Mouse (Mus musculus) intestine, embryonic 15.5 days (tissue): ENCODE data around the gene Bscl2. TPM values are rescaled to one million over a fixed set of nuclear protein-coding genes. Genes with fewer than 3 reads are reported as not detected.
A peak's percentile ranks its signal among the peaks of the same experiment; 100 is the strongest.
"Not testable (repeated sequence)": the region's sequence is repeated elsewhere in the genome, so short reads cannot be mapped to it uniquely, and the experiment has no call there.

ENCODE experiments used
- ATAC-seq: fragments of 200-750 bp; cut with Nextera tagmentation; 2 replicates; pipeline ENCODE4 v1.8.0; 2017; ENCODE audit warnings: moderate TSS enrichment, moderate library complexity
- H3K27ac ChIP-seq: fragments of 300-500 bp; sonication (generic); 2 replicates; pipeline ENCODE4 v1.5.1; 2015; ENCODE audit warnings: mild to moderate bottlenecking, inconsistent platforms
- H3K27me3 ChIP-seq: fragments of 300-500 bp; sonication (generic); replicated peaks from 2 replicates; pipeline ENCODE4 v1.6.1; 2015; ENCODE audit warnings: inconsistent platforms
- H3K36me3 ChIP-seq: fragments of 300-500 bp; sonication (generic); 2 replicates; pipeline ENCODE4 v1.6.1; 2015; ENCODE audit warnings: inconsistent platforms
- H3K4me1 ChIP-seq: fragments of 300-500 bp; sonication (generic); replicated peaks from 2 replicates; pipeline ENCODE4 v1.6.1; 2015; ENCODE audit warnings: inconsistent platforms
- H3K4me2 ChIP-seq: fragments of 300-500 bp; sonication (generic); replicated peaks from 2 replicates; pipeline ENCODE4 v1.6.1; 2015; ENCODE audit warnings: mild to moderate bottlenecking, inconsistent platforms
- H3K4me3 ChIP-seq: fragments of 300-500 bp; sonication (generic); replicated peaks from 2 replicates; pipeline ENCODE4 v1.5.1; 2015; ENCODE audit warnings: inconsistent platforms
- H3K9ac ChIP-seq: fragments of 300-500 bp; sonication (generic); 2 replicates; pipeline ENCODE4 v1.6.1; 2015; ENCODE audit warnings: inconsistent platforms
- H3K9me3 ChIP-seq: fragments of 300-500 bp; sonication (generic); 2 replicates; pipeline ENCODE4 v1.6.1; 2016; ENCODE audit warnings: inconsistent platforms
- WGBS: fragments of 180-500 bp; shearing (Covaris S2); methylation state at CpG from one replicate; pipeline ENCODE4 v1.1.7; 2015; 5-methylcytosine and 5-hydroxymethylcytosine counted together
- polyA plus RNA-seq: library from polyadenylated mRNA; unstranded; fragments of >200 nt; fragmentation: Nextera tagmentation; extraction: Ambion mirVana; gene quantifications from 2 replicates; pipeline ENCODE4 v1.2.1, GENCODE M21; 2015

The Bscl2 gene
- polyA plus RNA-seq, 1 experiment from 2014 or later, result 40.6 TPM

DNA sequence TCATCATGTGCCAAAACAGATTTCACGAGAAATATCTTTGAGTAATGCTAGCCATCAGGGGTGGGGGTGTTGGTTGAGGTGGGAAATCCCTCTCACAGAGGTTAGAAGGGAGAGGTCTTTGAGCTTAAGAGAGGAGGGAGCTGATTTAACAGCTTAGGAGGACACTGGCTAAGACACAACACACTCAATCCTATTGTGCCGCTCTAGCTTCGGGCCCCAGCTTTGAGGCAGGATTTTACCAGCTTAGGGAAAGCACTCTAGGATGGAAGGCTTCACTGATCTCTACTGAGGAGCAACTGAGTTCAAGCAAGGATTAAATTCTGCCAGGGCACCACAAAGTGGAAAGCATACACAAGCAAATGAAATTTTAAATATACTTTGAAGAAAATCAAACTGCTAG lies 20.3 kb upstream of the Bscl2 start:
- Histone ChIP-seq H3K9me3 (no peaks in the 10 kb centered on the region), H3K4me1 (peaks cover 19% of the 10 kb centered on the region), H3K9ac (peak overlapping the region; percentile 11; the same call in 1 of the 2 replicates), H3K4me3 (no peak overlapping the region), H3K27ac (no peak overlapping the region), H3K27me3 (no peaks in the 10 kb centered on the region), H3K36me3 (peaks cover 12% of the 10 kb centered on the region), H3K4me2 (peak overlapping the region; percentile 15)
- WGBS, result 79% methylated on average over 3 of the region's 3 CpGs
- ATAC-seq, result no peak

DNA sequence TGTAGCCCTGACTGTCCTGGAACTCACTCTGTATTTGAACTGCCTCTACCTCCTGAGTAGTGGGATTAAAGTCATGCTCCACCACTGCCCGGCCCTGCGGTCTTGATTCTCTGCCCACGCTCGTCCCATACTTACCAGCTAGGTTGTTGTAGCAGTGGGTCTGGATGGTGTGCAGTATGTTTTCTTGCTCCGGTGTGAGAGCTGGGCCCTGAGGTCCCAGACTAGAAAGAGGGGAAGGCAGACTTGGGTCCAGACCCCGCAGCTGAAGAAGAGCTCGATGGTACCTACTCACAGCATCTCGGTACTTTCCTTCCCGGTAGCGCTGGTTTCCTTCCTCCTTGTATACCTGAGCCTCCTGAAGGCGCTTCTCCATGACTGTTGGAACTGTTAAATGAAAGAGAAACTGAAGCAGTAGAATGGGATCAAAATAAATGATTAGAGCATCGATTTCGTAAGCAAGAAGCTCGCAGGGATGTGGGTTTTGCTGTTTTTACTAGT lies 18.9 kb upstream of the Bscl2 start:
- Histone ChIP-seq H3K9ac (peak overlapping the region; percentile 68), H3K4me1 (peaks cover 21% of the 10 kb centered on the region), H3K9me3 (no peaks in the 10 kb centered on the region), H3K27ac (peak overlapping the region; percentile 100), H3K4me3 (peak overlapping the region; percentile 98), H3K36me3 (peaks cover 12% of the 10 kb centered on the region), H3K27me3 (no peaks in the 10 kb centered on the region), H3K4me2 (peak overlapping the region; percentile 80)
- WGBS, result 21% methylated on average over 14 of the region's 14 CpGs
- no peak for ATAC-seq

DNA sequence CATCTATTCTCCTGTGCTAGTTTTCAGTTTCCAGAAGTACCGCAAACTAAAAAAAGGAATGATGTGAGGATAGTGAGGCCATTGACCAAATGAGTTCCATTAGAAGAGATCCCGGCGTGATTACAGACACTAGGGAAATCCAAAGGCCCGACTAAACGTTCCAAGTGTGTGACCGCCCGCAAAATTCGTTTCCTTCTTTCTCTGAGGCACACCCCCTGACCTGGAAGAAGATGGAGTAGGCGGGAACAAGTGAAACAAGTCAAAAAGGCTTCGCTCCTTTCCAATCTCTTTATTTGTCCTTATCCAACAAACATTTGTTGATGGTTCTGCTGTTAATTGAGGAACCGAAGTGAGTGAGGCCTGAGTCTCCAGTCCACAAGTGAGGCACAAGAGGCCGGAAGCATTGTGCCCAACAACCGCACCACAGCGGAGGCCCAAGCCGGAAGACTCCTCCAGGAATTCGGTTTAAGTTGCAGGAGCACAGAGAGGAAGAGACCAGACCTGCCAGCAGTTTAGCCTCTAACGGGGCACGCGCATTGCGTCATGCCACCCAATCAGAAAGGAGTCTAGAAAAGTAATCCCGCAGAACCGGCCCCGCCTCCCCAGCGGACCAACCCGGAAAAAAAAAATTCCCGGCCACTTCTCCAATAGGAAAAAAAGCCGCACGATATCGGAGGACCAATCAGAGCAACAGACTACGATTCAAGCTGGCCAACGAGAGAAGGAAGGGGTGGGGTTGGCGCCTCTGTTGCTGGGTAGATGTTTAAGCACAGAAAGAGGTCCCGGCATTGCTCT lies 18.3 kb upstream of the Bscl2 start, which contains the start of gene Ttc9c:
Gene Ttc9c, minus strand, starts transcription at position 533 of the 795 bp plus-strand sequence.
- H3K4me2 ChIP-seq, result peak within 1 kb of the TSS; percentile 80
- H3K27ac ChIP-seq, result peak within 1 kb of the TSS; percentile 100
- H3K4me1 ChIP-seq, result peaks cover 21% of the 10 kb centered on the region
- peaks cover 6% of the 10 kb centered on the region for H3K36me3 ChIP-seq
- peak; percentile 93 for ATAC-seq
- H3K9me3 ChIP-seq, result no peaks in the 10 kb centered on the region
- peak within 1 kb of the TSS; percentile 98 for H3K9ac ChIP-seq
- H3K4me3 ChIP-seq, result peak within 1 kb of the TSS; percentile 98
- H3K27me3 ChIP-seq, result no peaks in the 10 kb centered on the region
- WGBS, result under 1% methylated on average over 33 of the region's 33 CpGs

DNA sequence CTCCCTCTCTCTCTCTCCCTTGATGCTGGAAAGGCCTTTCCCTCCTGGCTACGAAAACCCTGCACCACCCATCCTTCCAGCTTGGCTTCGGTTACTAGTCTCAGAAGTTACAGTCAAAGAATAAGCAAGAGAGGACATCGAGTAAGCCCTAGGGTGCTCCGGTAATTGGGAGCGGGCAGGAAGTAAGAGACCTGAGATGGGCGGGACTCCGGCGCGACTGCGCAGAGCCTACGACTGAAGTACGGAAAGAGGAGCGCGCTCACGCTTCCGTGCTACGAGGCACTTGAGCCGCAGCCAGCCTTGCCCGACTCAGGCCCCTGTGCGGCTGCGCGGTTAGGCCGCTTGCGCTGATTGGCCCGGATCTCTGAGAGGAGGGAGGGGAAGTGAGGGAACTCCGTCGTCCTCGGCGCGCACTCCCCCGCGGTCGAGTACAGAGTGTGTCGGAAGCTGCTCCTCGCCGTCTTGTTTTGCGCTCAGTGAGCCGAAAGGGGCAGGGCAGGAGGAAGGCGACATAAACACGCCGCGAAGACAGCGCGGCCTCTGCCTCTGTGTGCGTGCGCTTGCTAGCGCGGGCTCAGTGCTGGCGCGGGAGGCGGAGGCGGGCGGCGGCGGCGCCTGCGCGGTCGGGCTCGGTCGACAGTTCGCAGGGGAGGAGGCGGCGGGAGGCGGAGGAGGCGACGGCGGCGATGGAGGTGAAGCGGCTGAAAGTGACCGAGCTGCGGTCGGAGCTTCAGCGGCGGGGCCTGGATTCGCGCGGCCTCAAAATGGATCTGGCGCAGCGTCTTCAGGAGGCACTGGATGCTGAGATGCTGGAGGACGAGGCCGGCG lies 17.5 kb upstream of the Bscl2 start, which contains the start of gene Hnrnpul2:
Gene Hnrnpul2, plus strand, starts transcription at position 415 of the 828 bp plus-strand sequence.
- H3K4me1 ChIP-seq, result peaks cover 21% of the 10 kb centered on the region
- H3K36me3 ChIP-seq, result peaks cover 14% of the 10 kb centered on the region
- H3K4me3 ChIP-seq, result peak within 1 kb of the TSS; percentile 98
- H3K4me2 ChIP-seq, result peak within 1 kb of the TSS; percentile 80
- ATAC-seq, result peak; percentile 95
- H3K27me3 ChIP-seq, result no peaks in the 10 kb centered on the region
- WGBS, result under 1% methylated on average over 81 of the region's 83 CpGs
- H3K9ac ChIP-seq, result peak within 1 kb of the TSS; percentile 98
- H3K27ac ChIP-seq, result peak within 1 kb of the TSS; percentile 100
- no peaks in the 10 kb centered on the region for H3K9me3 ChIP-seq

DNA sequence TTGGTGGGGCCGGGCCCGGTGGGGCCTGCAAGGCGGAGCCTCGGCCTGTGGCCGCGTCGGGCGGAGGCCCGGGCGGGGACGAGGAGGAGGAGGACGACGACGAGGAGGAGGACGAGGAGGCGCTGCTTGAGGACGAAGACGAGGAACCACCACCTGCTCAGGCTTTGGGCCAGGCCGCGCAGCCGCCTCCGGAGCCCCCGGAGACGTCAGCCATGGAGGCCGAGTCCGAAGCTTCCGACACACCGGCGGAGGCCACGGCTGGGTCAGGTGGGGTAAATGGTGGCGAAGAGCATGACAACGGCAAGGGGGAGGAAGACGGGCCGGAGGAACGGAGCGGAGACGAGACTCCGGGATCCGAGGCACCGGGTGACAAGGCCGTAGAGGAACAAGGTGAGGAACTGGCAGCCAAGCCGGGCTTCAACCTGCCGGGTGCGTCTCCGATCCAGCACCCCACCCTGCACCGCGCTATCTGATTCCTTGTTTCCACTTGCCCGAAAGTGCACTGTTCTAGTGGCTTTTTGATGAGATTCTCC lies 16.8 kb upstream of the Bscl2 start:
- no peaks in the 10 kb centered on the region for H3K9me3 ChIP-seq
- peak overlapping the region; percentile 100 for H3K27ac ChIP-seq
- peak overlapping the region; percentile 98 for H3K9ac ChIP-seq
- H3K27me3 ChIP-seq, result no peaks in the 10 kb centered on the region
- H3K4me2 ChIP-seq, result peak overlapping the region; percentile 80
- H3K4me1 ChIP-seq, result peaks cover 21% of the 10 kb centered on the region
- ATAC-seq, result peak; percentile 26
- 0% methylated on average over 48 of the region's 48 CpGs for WGBS
- peak overlapping the region; percentile 98 for H3K4me3 ChIP-seq
- peaks cover 16% of the 10 kb centered on the region for H3K36me3 ChIP-seq

DNA sequence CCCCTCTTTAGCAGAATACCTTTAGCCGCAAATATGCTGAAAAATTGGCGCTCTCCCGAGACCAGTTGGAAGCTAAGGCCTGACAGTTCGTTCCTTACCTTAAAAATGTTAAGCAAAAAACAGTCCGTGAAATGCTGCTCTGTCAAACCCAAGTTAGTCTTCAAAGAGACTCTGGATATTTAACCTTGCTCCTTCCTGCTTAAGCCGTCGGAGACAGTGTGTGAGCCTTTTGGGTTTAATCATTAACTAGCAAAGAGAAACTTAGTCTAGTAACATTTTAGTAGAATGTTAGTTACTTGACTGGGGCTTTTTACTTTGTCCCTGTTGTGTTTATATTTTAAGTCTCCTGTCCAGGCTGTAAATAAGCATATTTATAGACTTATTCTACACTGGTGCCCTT lies 16.1 kb upstream of the Bscl2 start:
- H3K4me1 ChIP-seq, result peaks cover 19% of the 10 kb centered on the region
- H3K27ac ChIP-seq, result peak overlapping the region; percentile 100
- no peaks in the 10 kb centered on the region for H3K27me3 ChIP-seq
- H3K36me3 ChIP-seq, result peaks cover 12% of the 10 kb centered on the region
- WGBS, result 0% methylated on average over 7 of the region's 7 CpGs
- H3K4me2 ChIP-seq, result peak overlapping the region; percentile 80
- peak overlapping the region; percentile 98 for H3K4me3 ChIP-seq
- no peaks in the 10 kb centered on the region for H3K9me3 ChIP-seq
- no peak for ATAC-seq
- H3K9ac ChIP-seq, result peak overlapping the region; percentile 98

DNA sequence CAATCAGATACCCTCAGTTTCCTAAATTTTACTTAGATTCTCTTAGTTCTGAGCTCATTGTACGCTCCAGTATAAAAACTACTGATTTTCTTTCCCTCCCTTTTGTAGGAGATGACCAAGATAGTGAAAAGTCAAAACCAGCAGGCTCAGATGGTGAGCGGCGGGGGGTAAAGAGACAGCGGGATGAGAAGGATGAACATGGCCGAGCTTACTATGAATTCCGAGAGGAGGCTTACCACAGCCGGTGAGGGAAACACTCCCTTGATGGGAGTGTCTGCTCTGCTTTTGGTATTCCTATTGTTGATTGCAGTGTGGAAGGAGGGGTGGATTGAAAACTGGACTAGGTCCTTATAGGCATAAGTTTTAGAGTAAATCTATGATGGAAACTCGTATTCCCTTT lies 14.6 kb upstream of the Bscl2 start:
- Histone ChIP-seq H3K27ac (no peak overlapping the region), H3K36me3 (peaks cover 12% of the 10 kb centered on the region), H3K4me3 (peak overlapping the region; percentile 10; the same call in 1 of the 2 replicates), H3K4me1 (peaks cover 9% of the 10 kb centered on the region), H3K4me2 (peak overlapping the region; percentile 80), H3K9ac (peak overlapping the region; percentile 31), H3K27me3 (no peaks in the 10 kb centered on the region), H3K9me3 (no peaks in the 10 kb centered on the region)
- 69% methylated on average over 8 of the region's 8 CpGs for WGBS
- ATAC-seq, result no peak

DNA sequence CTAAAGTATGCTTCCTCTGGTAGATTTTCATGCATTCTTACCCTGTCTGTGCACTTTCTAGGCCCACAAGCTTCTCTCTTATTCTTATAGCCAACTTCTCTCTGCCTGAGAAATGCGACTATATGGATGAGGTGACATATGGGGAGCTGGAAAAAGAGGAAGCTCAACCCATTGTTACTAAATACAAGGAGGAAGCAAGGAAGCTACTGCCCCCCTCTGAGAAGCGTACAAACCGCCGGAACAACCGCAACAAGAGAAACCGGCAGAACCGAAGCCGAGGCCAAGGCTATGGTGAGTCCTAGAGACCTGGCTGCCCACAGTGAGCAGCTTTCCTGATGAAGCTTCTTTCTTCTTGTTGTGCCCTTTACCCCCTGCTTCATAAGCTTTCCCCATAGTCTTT lies 7.6 kb upstream of the Bscl2 start, which contains the start of gene AC129217.1:
Gene AC129217.1, plus strand, starts transcription at position 114 of the 400 bp plus-strand sequence.
- Histone ChIP-seq H3K27me3 (no peaks in the 10 kb centered on the region), H3K36me3 (peaks cover 60% of the 10 kb centered on the region), H3K4me3 (no peak within 1 kb of the TSS), H3K27ac (no peak within 1 kb of the TSS), H3K9me3 (no peaks in the 10 kb centered on the region), H3K4me2 (no peak within 1 kb of the TSS), H3K9ac (no peak within 1 kb of the TSS), H3K4me1 (no peaks in the 10 kb centered on the region)
- WGBS, result 91% methylated on average over 8 of the region's 8 CpGs
- no peak for ATAC-seq

DNA sequence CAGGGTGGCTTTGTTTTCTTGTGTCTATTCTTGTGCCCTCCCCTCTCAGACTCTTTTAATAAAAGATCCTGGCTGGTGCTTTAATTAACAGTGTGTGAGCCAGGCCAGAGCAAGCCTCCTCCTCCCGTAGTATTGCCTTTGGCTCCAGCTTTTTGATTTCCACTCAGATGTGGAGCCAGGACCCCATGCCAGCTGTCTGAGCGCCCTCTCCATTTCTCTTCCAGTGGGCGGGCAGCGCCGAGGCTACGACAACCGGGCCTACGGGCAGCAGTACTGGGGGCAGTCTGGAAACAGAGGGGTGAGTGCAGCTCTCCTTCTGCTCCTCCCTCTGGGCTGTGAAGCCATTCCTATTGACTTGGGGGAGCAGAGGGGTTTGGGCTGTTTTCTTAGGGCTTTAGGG lies 6.6 kb upstream of the Bscl2 start:
- no peak for ATAC-seq
- Histone ChIP-seq H3K9me3 (no peaks in the 10 kb centered on the region), H3K27ac (no peak overlapping the region), H3K4me2 (no peak overlapping the region), H3K4me1 (no peaks in the 10 kb centered on the region), H3K27me3 (no peaks in the 10 kb centered on the region), H3K9ac (no peak overlapping the region), H3K4me3 (no peak overlapping the region), H3K36me3 (peaks cover 58% of the 10 kb centered on the region)
- 92% methylated on average over 8 of the region's 8 CpGs for WGBS

DNA sequence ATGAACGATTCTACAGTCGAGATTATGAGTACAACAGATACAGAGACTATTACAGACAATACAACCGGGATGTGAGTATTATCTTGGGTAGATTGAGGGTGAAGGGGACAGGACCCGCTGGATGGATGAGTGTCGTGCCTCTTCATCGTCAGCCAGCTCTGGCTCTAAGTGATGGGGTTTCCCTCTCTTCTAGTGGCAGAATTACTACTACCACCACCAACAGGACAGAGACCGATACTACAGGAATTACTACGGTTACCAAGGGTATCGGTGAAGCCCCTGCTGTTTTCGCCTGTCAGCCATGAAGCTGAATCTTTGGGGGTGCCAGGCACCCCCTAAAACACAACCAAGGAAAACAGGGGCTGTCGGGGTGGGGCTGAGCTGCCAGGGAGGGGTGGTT lies 6.0 kb upstream of the Bscl2 start:
- Histone ChIP-seq H3K4me3 (no peak overlapping the region), H3K27ac (no peak overlapping the region), H3K36me3 (peaks cover 58% of the 10 kb centered on the region), H3K9ac (no peak overlapping the region), H3K4me2 (no peak overlapping the region), H3K27me3 (no peaks in the 10 kb centered on the region), H3K4me1 (no peaks in the 10 kb centered on the region), H3K9me3 (no peaks in the 10 kb centered on the region)
- ATAC-seq, result no peak
- WGBS, result 84% methylated on average over 11 of the region's 11 CpGs

DNA sequence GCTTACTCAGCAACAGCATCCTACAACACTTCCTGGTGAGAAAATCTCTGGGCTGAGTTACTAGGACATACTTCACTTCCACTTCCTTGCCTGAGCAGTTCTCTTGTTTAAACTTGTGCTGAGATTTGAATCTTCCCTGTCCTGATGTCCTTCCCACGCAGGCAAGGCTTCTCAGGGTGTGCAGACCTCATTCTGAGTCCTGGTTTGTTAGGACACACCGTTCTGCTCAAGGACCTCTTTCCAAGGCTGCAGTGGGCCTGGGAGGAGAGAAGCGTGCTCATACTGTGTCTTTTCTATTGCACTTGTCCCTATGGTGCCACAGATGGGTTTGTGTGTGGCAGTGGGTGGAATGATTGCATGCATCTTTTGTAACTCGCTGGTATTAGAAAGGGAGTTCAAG lies 4.3 kb upstream of the Bscl2 start:
- Histone ChIP-seq H3K4me1 (peaks cover 4% of the 10 kb centered on the region; the same call in 1 of the 2 replicates), H3K9me3 (no peaks in the 10 kb centered on the region), H3K36me3 (peaks cover 54% of the 10 kb centered on the region), H3K4me2 (no peak overlapping the region), H3K27me3 (no peaks in the 10 kb centered on the region), H3K9ac (no peak overlapping the region), H3K27ac (no peak overlapping the region), H3K4me3 (no peak overlapping the region)
- ATAC-seq, result no peak
- 91% methylated on average over 4 of the region's 4 CpGs for WGBS

DNA sequence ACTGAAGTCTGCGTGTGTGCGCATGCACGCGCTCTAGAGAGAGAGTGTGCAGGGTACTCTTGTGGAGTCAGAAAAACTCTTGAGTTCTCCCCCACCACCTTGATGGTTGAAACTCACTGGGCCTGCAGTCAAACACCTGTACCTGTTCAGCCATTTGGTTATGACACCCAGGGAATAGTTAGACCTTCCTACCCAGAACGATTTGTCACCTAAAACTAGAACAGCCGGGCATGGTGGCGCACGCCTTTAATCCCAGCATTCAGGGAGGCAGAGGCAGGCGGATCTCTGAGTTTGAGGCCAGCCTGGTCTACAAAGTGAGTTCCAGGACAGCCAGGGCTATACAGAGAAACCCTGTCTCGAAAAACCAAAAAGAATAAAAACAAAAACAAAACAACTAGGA lies 940 bp upstream of the Bscl2 start:
- H3K9ac ChIP-seq, H3K27ac ChIP-seq: not testable (repeated sequence)
- 94% methylated on average over 10 of the region's 10 CpGs for WGBS

More for the DNA sequence above, 940 bp upstream of the Bscl2 start:
- not testable (repeated sequence) for H3K27me3 ChIP-seq, H3K4me2 ChIP-seq, ATAC-seq, H3K4me3 ChIP-seq, H3K9me3 ChIP-seq
- peaks cover 29% of the 10 kb centered on the region for H3K36me3 ChIP-seq
- peaks cover 12% of the 10 kb centered on the region for H3K4me1 ChIP-seq
